Mouse (Mus musculus): Measurements from ENCODE around the gene Scrn3.

DNA sequence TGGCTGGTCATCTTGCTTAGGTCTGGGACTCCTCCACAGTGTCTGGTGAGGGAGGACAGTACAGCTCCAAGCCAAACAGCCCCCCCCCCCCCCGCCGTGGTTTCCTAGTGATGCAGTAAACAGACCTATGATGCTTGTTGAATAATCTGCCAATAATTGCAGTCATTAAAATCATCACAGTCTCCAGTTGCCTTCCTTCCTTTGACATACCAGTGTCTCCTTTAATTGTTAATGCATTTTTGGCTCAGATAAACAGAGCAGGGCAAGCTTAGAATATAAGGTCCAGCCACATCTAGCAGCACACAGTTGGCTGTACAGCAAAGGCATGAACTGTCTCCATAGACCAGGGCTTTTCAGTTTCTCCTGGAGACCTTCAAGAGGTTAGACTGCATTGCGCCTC, 45.2 kb upstream of the Scrn3 start:
- TF ChIP-seq CTCF (IDR thresholded peaks at IDR 0.05; ENCODE audit: borderline replicate concordance, control insufficient read depth, extremely low read depth, insufficient read depth, low read length, poor library complexity) (no peak), POLR2A (IDR thresholded peaks at IDR 0.05; ENCODE audit: control insufficient read depth, extremely low read depth, insufficient read depth, low read length, poor library complexity) (no peak)

Measured in thymus, adult 2 months (tissue).